Mouse (Mus musculus) megakaryocyte, embryonic 14.5 days (primary cell): ENCODE measurements around the gene Tbx10. TPM values are rescaled to one million over a fixed set of nuclear protein-coding genes. Genes with fewer than 3 reads are reported as not detected.
A peak's percentile ranks its signal among the peaks of the same experiment; 100 is the strongest.

Experiments
- H3K27me3 ChIP-seq: replicated peaks from 2 replicates; pipeline ENCODE3; 2012; ENCODE audit warnings: inconsistent platforms
- H3K36me3 ChIP-seq: replicated peaks from 2 replicates; pipeline ENCODE3; 2012; ENCODE audit warnings: low read length, inconsistent platforms, mixed read lengths
- H3K4me1 ChIP-seq: 2 replicates; pipeline ENCODE4 v1.6.1; 2012; ENCODE audit warnings: inconsistent platforms
- H3K4me3 ChIP-seq: replicated peaks from 2 replicates; pipeline ENCODE3; 2012; ENCODE audit warnings: moderate library complexity, mild to moderate bottlenecking, inconsistent platforms
- H3K9me3 ChIP-seq: 2 replicates; pipeline ENCODE4 v1.6.1; 2012; ENCODE audit warnings: inconsistent platforms
- FLI1 ChIP-seq: IDR thresholded peaks from 2 replicates; pipeline ENCODE4 v1.6.1; 2012; ENCODE audit warnings: low read length, inconsistent platforms, mixed read lengths
- GATA1 ChIP-seq: IDR thresholded peaks from 3 replicates; pipeline ENCODE4 v1.6.1; 2012; ENCODE audit warnings: mixed read lengths, low read length, inconsistent platforms, borderline replicate concordance
- polyA plus RNA-seq: library from polyadenylated mRNA; stranded (reverse); fragments of >175 nt; gene quantifications from 2 replicates; pipeline ENCODE4 v1.2.3, GENCODE M21; 2012; ENCODE audit warnings: low replicate concordance; ENCODE audit not compliant: insufficient read depth

Tbx10 gene
- polyA plus RNA-seq, 1 experiment = not detected

DNA sequence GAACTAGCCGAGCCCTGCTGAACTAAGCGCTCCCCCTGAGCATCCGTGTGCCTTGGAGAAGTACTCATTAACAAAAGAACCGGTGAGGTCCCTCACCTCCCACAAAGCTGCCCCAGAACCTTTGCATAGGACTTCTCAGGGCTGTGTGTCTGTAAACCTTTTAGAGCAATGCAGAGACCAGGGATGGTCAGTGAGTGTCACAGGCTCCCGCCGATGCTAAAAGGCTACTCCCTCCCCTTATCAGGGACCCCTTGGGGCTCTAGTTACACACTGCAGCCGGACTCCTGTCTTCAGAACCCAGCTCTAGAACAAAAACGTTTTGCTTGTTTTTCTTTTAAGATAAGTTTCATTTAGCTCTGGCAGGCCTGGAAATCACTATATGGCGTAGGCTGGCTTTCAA is 20.5 kb downstream of the Tbx10 start:
- H3K4me1 ChIP-seq = peaks cover 49% of the 10 kb centered on the region

DNA sequence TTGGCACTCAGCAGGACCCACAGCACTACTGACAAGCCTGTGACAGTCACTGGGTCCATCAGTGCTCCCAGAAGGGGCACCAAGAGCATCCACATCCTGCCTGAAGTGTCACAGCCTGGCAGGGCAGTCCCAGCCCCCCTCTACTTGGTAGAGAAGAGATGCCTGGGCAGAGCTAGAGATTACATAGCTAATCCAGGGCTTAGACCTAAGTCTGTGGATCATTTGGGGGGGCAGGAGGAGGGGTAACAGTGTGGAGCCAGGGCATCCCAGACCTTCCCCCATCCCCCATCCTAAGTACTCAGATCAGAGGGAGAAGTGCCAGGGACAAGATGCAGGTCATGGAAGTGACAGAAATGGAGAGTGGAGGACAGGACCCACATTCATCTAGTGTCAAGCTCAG is 22.2 kb downstream of the Tbx10 start:
- peaks cover 15% of the 10 kb centered on the region for H3K36me3 ChIP-seq
- H3K4me3 ChIP-seq = peak overlapping the region; percentile 44
- H3K9me3 ChIP-seq = no peaks in the 10 kb centered on the region
- peaks cover 64% of the 10 kb centered on the region for H3K4me1 ChIP-seq
- no peaks in the 10 kb centered on the region for H3K27me3 ChIP-seq
- TF ChIP-seq FLI1 = no peak

More for the DNA sequence above, 20.5 kb downstream of the Tbx10 start:
- peak overlapping the region; percentile 97 for H3K4me3 ChIP-seq
- no peak for TF ChIP-seq GATA1
- TF ChIP-seq FLI1 = no peak
- H3K36me3 ChIP-seq = peaks cover 32% of the 10 kb centered on the region
- no peaks in the 10 kb centered on the region for H3K9me3 ChIP-seq
- no peaks in the 10 kb centered on the region for H3K27me3 ChIP-seq

GRCm38 (mm10) chr19:4015635-4016034 is 23.1 kb downstream of the Tbx10 start:
- Histone ChIP-seq H3K9me3 (no peaks in the 10 kb centered on the region), H3K4me3 (no peak overlapping the region), H3K27me3 (no peaks in the 10 kb centered on the region), H3K36me3 (peaks cover 6% of the 10 kb centered on the region), H3K4me1 (peaks cover 67% of the 10 kb centered on the region)
- TF ChIP-seq FLI1 = no peak
- no peak for TF ChIP-seq GATA1

GRCm38 (mm10) chr19:4017921-4018587 is 25.5 kb downstream of the Tbx10 start:
- H3K36me3 ChIP-seq = no peaks in the 10 kb centered on the region
- H3K9me3 ChIP-seq = no peaks in the 10 kb centered on the region
- no peaks in the 10 kb centered on the region for H3K27me3 ChIP-seq
- peaks cover 50% of the 10 kb centered on the region for H3K4me1 ChIP-seq
- TF ChIP-seq FLI1 (no peak), GATA1 (no peak)
- H3K4me3 ChIP-seq = no peak overlapping the region

DNA sequence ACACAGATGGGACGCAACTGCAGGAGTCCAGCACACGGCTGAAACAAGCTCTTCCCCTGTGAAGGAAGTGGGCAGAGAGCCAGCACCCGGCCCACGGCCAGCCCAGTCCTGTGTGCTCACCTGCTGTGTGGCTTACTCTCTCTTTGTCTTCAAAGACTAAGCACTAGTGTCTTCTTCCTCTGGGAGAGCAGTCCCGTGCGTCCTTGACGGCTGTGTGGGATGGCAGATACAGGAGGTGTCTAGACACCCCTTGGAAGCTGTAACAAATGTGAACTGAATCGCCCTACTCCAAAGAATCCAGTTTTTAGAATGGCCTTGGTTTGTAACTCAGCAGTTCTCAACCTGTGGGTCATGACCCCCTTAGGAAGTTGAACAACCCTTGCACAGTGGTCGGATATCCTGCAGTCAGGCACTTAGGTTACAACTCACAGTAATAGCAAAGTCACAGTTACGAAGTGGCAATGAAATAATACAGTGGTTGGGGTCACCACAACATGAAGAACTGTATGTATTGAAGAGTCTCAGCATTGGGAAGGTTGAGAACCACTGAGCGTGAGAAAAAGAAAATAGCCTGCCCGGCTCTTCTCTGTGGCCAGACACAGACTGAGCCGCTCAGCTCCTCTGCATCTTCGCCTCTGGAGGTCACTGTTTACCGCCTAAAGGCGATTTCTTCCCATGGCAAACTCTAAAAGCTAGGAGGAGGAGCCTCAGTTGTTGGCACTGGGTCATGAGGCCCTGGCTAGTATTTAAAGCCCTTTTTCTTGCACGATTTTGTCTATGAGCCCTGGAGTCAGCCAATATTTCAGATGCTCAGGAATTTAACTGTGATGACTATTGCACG is 26.4 kb downstream of the Tbx10 start:
- Histone ChIP-seq H3K9me3 (no peaks in the 10 kb centered on the region), H3K27me3 (no peaks in the 10 kb centered on the region), H3K4me1 (peaks cover 43% of the 10 kb centered on the region), H3K36me3 (no peaks in the 10 kb centered on the region), H3K4me3 (peak overlapping the region; percentile 38)
- TF ChIP-seq GATA1 (no peak), FLI1 (no peak)

GRCm38 (mm10) chr19:4023185-4023584 is 30.6 kb downstream of the Tbx10 start:
- no peaks in the 10 kb centered on the region for H3K36me3 ChIP-seq
- TF ChIP-seq FLI1 = no peak
- no peak for TF ChIP-seq GATA1
- H3K9me3 ChIP-seq = peaks cover 25% of the 10 kb centered on the region
- peaks cover 10% of the 10 kb centered on the region for H3K27me3 ChIP-seq
- H3K4me3 ChIP-seq = no peak overlapping the region
- peaks cover 21% of the 10 kb centered on the region for H3K4me1 ChIP-seq

- H3K27me3 ChIP-seq = peaks cover 10% of the 10 kb centered on the region
- H3K4me3 ChIP-seq = no peak overlapping the region
- H3K36me3 ChIP-seq = no peaks in the 10 kb centered on the region
- peaks cover 9% of the 10 kb centered on the region for H3K4me1 ChIP-seq
- TF ChIP-seq FLI1 = no peak
- H3K9me3 ChIP-seq = peaks cover 35% of the 10 kb centered on the region
Measured at GRCm38 (mm10) chr19:4027576-4027975, 35.0 kb downstream of the Tbx10 start.

DNA sequence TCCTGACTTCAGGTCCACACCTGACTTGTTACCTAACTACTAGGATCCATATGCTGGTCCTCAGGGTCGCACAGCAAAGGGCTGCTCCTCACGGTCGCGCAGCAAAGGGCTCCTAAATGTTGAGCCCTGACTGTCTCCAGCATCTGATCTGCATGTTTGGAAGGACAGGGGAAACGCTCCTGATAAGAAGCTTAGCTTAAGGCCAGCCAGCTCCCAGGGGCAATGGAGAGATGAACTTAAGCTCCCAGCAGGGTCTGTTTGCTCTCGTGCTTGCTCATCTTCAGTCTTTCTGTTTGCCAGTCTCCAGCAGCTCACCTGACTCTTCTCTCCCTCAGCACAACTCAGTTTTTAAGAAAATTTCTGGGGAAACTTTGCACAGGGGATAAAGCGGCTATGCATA is 40.1 kb downstream of the Tbx10 start:
- Histone ChIP-seq H3K27me3 (no peaks in the 10 kb centered on the region), H3K36me3 (peaks cover 19% of the 10 kb centered on the region), H3K9me3 (peaks cover 14% of the 10 kb centered on the region; the same call in 1 of the 2 replicates), H3K4me3 (no peak overlapping the region), H3K4me1 (peaks cover 42% of the 10 kb centered on the region)
- TF ChIP-seq GATA1 = no peak
- TF ChIP-seq FLI1 = no peak

DNA sequence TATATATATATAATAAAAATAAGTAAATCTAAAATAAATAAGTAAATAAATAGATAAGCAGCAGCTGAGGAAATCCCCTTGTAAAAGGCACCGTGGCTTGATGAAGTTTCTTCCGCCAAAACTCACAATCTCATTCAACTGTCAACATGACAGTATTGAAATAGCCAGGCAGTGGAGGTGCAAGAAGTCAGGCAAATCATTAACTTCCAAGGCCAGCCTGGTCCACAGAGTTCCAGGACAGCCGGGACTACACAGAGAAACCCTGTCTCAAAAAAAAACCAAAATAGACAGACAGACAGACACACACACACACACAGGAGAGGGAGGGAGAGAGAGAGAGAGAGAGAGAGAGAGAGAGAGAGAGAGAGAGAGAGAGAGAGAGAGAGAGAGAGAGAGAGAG is 40.7 kb downstream of the Tbx10 start:
- no peak for TF ChIP-seq FLI1
- TF ChIP-seq GATA1 = no peak
- H3K4me3 ChIP-seq = no peak overlapping the region
- H3K27me3 ChIP-seq = no peaks in the 10 kb centered on the region
- peaks cover 9% of the 10 kb centered on the region; the same call in 1 of the 2 replicates for H3K9me3 ChIP-seq
- H3K36me3 ChIP-seq = peaks cover 19% of the 10 kb centered on the region
- peaks cover 47% of the 10 kb centered on the region for H3K4me1 ChIP-seq

GRCm38 (mm10) chr19:4033742-4034141 is 41.2 kb downstream of the Tbx10 start:
- H3K9me3 ChIP-seq = 0 out of 2 replicates have a peak, but pooled peaks cover 8% of the 10 kb centered on the region
- peaks cover 19% of the 10 kb centered on the region for H3K36me3 ChIP-seq
- TF ChIP-seq FLI1 = no peak
- TF ChIP-seq GATA1 = no peak
- H3K4me1 ChIP-seq = peaks cover 49% of the 10 kb centered on the region
- no peaks in the 10 kb centered on the region for H3K27me3 ChIP-seq
- no peak overlapping the region for H3K4me3 ChIP-seq
